Mouse (Mus musculus) Patski (cell line): ENCODE results near the gene Mthfsd. TPM values are rescaled to one million over a fixed set of nuclear protein-coding genes. Genes with fewer than 3 reads are reported as not detected.

Experiments
- ATAC-seq: fragments of 100-300 bp; one replicate; pipeline ENCODE4 v1.8.0; 2021
- CTCF ChIA-PET: fragments of 350-600 bp; sonication (Branson Sonifier 250); formaldehyde crosslinking; loops from one replicate; lab custom pipeline; 2022; ENCODE audit warnings: inconsistent platforms; lab: Charles Lee
- POLR2A ChIA-PET: fragments of 350-600 bp; sonication (Branson Sonifier 250); formaldehyde crosslinking; loops from one replicate; lab custom pipeline; 2022; ENCODE audit warnings: antibody characterized with exemption, inconsistent platforms; lab: Charles Lee
- DNase-seq: peaks from one replicate; pipeline ENCODE4 v3.0.0-alpha.2; 2011; ENCODE audit warnings: low read depth, low spot score
- H3K27me3 ChIP-seq: fragments of 371-371 bp; one replicate; pipeline ENCODE4 v1.5.1; 2021
- CTCF ChIP-seq: fragments of 100-300 bp; IDR thresholded peaks from one replicate; pipeline ENCODE4 v1.5.1; 2021
- in situ Hi-C: fragments of 300-500 bp; cut with MboI; formaldehyde crosslinking; loops from 3 replicates; pipeline ENCODE4 v1.11.1; 2018; ENCODE audit warnings: low pct_unique_long_range_greater_than_20kb, mixed read lengths
- polyA plus RNA-seq: library from polyadenylated mRNA; unstranded; gene quantifications from one replicate; pipeline ENCODE4 v1.2.3, GENCODE M21; 2021

Gene Mthfsd
- polyA plus RNA-seq, 1 experiment from 2014 or later = 62.0 TPM

GRCm38 (mm10) chr8:121081398-121081797 lies 26.8 kb downstream of the Mthfsd start:
- in situ Hi-C loops = loop anchor here (5.0 to 25.0 kb wide), 2 partner anchors 109 to 394 kb away; no protein-coding TSS in a partner anchor
- ATAC-seq (no peak), DNase-seq (no peak)
- ChIA-PET CTCF (no interaction called here), POLR2A (no interaction called here)
- no peak for TF ChIP-seq CTCF
- H3K27me3 ChIP-seq = peaks cover 27% of the 10 kb centered on the region

GRCm38 (mm10) chr8:121080361-121081090 lies 27.7 kb downstream of the Mthfsd start:
- peaks cover 27% of the 10 kb centered on the region for H3K27me3 ChIP-seq
- ChIA-PET CTCF (no interaction called here), POLR2A (no interaction called here)
- TF ChIP-seq CTCF = no peak
- no peak for ATAC-seq
- in situ Hi-C loops = loop anchor here (5.0 to 25.0 kb wide), 2 partner anchors 108 to 393 kb away; no protein-coding TSS in a partner anchor
- no peak for DNase-seq

- in situ Hi-C loops = loop anchor here (5.0 to 25.0 kb wide), 2 partner anchors 108 to 393 kb away; no protein-coding TSS in a partner anchor
- H3K27me3 ChIP-seq = peaks cover 27% of the 10 kb centered on the region
- no peak for DNase-seq
- no peak for TF ChIP-seq CTCF
- ChIA-PET POLR2A (no interaction called here), CTCF (no interaction called here)
- ATAC-seq = no peak
Observed at GRCm38 (mm10) chr8:121079944-121080343, 28.2 kb downstream of the Mthfsd start.

- POLR2A ChIA-PET = interaction anchor here (0.6 kb wide), 1 partner anchor 552 kb away, joined by 4 read pairs; no protein-coding TSS in a partner anchor
- CTCF ChIA-PET = no interaction called here
- peaks cover 23% of the 10 kb centered on the region for H3K27me3 ChIP-seq
- no peak for DNase-seq
- no peak for TF ChIP-seq CTCF
- in situ Hi-C loops = loop anchor here (25.0 kb wide), 1 partner anchor 392 kb away; no protein-coding TSS in a partner anchor
- no peak for ATAC-seq
Observed at GRCm38 (mm10) chr8:121079201-121079600, 29.0 kb downstream of the Mthfsd start.

GRCm38 (mm10) chr8:121078721-121079120 lies 29.5 kb downstream of the Mthfsd start:
- POLR2A ChIA-PET = no interaction called here
- in situ Hi-C loops = loop anchor here (25.0 kb wide), 1 partner anchor 391 kb away; no protein-coding TSS in a partner anchor
- ATAC-seq (no peak), DNase-seq (no peak)
- H3K27me3 ChIP-seq = peaks cover 26% of the 10 kb centered on the region
- TF ChIP-seq CTCF = no peak
- CTCF ChIA-PET = no interaction called here

- in situ Hi-C loops = loop anchor here (25.0 kb wide), 1 partner anchor 389 kb away; no protein-coding TSS in a partner anchor
- ChIA-PET POLR2A (interaction anchor here (0.5 kb wide), 1 partner anchor 371 kb away, joined by 3 read pairs; no protein-coding TSS in a partner anchor), CTCF (no interaction called here)
- no peak for DNase-seq
- H3K27me3 ChIP-seq = peaks cover 18% of the 10 kb centered on the region
- no peak for TF ChIP-seq CTCF
- ATAC-seq = no peak
Observed at GRCm38 (mm10) chr8:121076555-121076954, 31.6 kb downstream of the Mthfsd start.

- ChIA-PET CTCF (no interaction called here), POLR2A (no interaction called here)
- in situ Hi-C loops = loop anchor here (25.0 kb wide), 1 partner anchor 389 kb away; no protein-coding TSS in a partner anchor
- ATAC-seq (no peak), DNase-seq (no peak)
- H3K27me3 ChIP-seq = peaks cover 13% of the 10 kb centered on the region
- TF ChIP-seq CTCF = no peak
Observed at GRCm38 (mm10) chr8:121075936-121076335, 32.3 kb downstream of the Mthfsd start.

- CTCF ChIA-PET = no interaction called here
- POLR2A ChIA-PET = no interaction called here
- in situ Hi-C loops = loop anchor here (25.0 kb wide), 1 partner anchor 387 kb away; no protein-coding TSS in a partner anchor
- peaks cover 7% of the 10 kb centered on the region for H3K27me3 ChIP-seq
- ATAC-seq = no peak
- TF ChIP-seq CTCF = no peak
- DNase-seq = no peak
Observed at GRCm38 (mm10) chr8:121074848-121075145, 33.4 kb downstream of the Mthfsd start.

GRCm38 (mm10) chr8:121074108-121074847 lies 33.9 kb downstream of the Mthfsd start:
- no peak for ATAC-seq
- in situ Hi-C loops = no loop called here
- TF ChIP-seq CTCF = no peak
- POLR2A ChIA-PET = no interaction called here
- DNase-seq = no peak
- H3K27me3 ChIP-seq = peaks cover 7% of the 10 kb centered on the region
- CTCF ChIA-PET = no interaction called here

GRCm38 (mm10) chr8:121073174-121074107 lies 34.8 kb downstream of the Mthfsd start:
- TF ChIP-seq CTCF = no peak
- H3K27me3 ChIP-seq = peaks cover 7% of the 10 kb centered on the region
- ChIA-PET POLR2A (no interaction called here), CTCF (no interaction called here)
- in situ Hi-C loops = no loop called here
- ATAC-seq (no peak), DNase-seq (no peak)
